Mouse (Mus musculus): ENCODE results near the gene 9330159F19Rik.

GRCm38 (mm10) chr10:29178003-29178402 lies 33.4 kb upstream of the 9330159F19Rik start:
- TF ChIP-seq CTCF (IDR thresholded peaks at IDR 0.05; ENCODE audit: insufficient read depth, low read depth, low read length) (no peak), POLR2A (IDR thresholded peaks at IDR 0.05; ENCODE audit: insufficient read depth, low read depth, low read length) (no peak)

Data from olfactory bulb, adult 2 months (tissue).